Mouse (Mus musculus): ENCODE measurements around the gene Tspo.
A peak's percentile ranks its signal among the peaks of the same experiment; 100 is the strongest.

Tspo gene

DNA sequence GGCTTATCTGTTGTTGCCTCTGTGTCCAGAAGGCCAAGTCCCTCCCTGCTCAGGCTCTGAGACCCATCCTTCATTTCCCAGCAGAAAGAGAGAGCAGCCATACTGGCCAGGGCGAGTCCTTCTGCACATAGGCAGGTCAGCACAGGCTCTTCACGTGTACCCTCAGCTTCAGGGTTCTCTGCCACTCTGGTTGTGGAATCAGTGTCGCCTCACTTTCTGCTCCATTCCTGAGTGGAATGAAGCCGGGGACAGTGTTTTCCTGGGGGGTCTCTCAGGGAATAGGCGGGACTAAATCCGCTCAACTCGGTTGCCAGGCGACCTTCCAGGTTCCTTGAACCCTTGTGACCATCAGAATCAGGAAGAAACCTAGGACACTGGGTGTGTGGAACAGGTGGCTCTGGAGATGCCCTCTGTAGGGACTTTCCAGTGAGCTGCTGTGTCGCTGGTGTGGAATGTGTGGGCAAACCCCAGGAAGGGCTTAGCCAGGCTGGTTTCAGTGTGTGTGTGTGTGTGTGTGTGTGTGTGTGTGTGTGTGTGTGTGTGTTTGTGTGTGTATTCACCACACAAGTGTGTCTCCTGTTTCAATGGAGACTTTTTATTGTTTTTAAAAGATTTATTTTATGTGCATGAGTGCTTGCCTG is 21.6 kb upstream of the Tspo start:
- DNase-seq (ENCODE audit: low spot score in 2 of 2) = no peak

DNA sequence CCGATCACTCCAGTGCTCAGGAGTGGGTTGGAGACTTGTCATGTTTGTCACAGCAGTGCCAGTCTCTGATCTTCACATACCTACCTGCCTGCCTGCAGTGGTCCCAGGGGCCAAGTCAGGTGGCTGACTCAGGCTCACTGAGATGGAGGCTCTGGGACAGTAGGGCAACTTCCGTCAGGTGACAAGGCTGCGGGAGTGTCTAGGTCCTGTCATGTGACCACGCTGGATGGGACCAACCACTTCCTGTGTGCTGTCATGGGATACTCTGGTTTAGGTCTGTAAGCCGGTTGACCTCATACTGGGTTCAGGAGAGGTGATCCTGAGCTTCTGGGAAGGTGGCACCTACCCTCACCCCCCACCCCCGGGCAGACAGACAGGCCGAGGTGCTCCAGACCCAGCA is 17.4 kb upstream of the Tspo start:
- no peak for DNase-seq (ENCODE audit: low spot score in 2 of 2)

DNA sequence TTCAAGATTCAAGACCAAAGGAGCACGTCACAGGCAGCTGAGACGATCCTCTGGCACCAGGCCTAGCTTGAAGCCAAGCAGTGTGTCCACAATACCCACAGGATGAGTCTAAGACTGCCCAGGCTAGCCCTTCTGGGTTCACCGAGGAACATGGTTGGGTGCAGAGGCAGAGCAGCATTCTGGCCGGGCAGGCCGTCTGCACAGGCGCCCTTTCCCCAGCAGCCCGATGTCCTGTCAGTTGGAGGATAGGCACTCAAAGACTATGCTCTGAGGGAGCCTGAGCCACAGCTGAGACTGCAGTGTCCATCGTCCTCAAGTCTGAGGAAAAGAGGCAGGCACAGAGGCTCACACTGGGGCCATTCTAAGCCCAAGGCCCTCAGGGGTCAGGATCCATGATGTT is 16.2 kb upstream of the Tspo start:
- no peak for DNase-seq (ENCODE audit: low spot score in 2 of 2)

DNA sequence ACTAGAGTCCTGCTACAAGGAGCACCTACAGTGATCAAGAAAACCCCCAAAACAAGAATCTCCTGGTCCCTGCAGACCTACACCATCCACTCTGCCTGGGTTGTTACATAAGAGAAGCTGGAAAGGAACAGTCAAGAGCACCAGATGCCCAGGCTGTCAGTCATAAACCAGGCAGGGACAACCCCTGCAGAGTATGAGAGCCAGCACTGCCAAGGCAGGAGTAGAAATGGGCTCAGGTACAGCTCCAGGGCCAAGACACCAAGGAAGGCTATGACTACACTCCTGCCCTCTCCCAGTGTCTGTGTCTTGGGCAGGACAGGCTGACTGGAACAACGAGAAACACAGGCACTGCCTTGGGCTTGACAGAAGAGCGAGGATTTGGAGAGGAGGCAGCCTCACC is 13.3 kb upstream of the Tspo start:
- DNase-seq (ENCODE audit: low spot score in 2 of 2) = no peak

DNA sequence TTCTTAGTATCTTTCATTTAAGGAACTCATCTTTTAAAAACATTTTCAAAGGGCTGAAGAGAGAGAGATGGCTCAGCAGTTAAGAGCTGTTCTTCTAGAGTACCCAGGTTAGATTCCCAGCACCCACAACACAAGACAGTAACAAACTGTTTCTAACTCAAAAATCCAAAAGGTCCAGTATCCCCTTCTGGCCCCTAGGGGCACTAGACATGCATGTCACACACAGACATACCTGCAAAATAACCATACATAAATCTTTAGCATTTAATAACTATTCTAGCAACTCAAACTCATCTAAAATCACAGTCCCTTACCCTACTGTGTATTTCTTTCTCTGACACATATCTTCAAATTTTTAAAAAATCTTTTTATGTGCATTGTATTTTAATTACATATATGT is 9.6 kb upstream of the Tspo start:
- DNase-seq (ENCODE audit: low spot score in 2 of 2) = no peak

DNA sequence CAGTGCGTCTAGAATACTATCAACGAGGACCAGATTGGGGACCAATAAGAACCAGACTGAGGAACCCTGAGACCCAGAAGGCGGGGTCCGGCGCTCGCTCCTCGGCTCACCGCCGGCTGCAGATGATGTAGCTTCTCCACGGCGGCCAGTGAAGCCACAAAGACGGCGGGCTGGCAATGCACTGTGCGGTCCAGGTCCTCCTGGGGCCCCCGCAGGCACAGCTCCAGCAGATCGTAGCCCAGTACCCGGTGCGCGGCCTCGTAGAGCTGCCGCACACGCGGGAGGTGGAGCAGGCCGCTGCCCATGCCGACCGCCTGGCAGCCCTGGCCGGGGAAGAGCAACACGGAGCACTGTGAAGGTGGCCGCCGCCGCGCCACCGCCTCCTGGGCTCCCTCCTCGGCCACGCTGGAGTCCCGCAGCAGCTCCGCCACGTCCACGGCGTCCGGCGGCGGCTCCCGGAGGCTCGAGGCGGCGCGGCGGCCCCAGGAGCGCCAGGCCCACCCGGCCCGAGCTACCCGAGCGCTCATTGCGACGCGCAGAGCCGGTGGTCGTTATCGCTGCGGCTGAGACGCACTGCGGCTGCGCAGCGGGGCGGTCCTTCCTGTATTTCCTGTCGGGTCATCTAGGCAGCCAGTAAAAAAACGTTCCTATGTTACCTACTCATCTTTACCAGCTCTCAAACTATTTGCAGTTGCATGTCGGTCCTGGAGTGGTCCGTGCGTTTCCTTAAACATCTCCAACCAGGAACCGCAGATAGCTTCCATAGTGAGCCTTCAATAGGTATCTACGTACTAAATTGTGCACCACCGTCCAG is 8.0 kb upstream of the Tspo start:
- peak; percentile 85 to 90 for DNase-seq (ENCODE audit: low spot score in 2 of 2)

DNA sequence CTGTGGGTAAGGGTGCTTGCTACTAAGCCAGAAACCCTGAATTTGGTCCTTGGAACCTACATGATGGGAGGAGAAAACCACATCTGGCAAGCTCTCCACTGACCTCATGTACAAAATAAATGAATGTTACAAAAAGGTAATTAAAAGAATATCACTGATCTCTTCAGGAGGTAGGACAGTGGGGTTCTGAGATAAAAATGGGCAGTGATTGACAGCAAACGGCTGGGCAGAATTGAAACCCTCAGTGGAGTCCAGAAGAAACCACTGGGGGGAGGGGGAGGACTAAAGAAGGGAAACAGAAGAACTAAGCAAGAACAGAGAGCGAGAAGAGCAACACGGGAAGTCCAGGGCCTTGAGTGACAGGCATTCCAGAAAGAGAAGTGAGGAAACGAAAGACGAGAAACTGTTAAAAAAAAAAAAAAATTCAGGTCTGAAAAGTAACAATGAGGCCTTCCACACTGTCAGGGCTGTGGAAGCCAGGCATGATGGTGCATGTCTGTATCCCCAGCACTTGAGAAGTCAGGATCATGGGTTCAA is 2.4 kb upstream of the Tspo start:
- no peak for DNase-seq (ENCODE audit: low spot score in 2 of 2)

DNA sequence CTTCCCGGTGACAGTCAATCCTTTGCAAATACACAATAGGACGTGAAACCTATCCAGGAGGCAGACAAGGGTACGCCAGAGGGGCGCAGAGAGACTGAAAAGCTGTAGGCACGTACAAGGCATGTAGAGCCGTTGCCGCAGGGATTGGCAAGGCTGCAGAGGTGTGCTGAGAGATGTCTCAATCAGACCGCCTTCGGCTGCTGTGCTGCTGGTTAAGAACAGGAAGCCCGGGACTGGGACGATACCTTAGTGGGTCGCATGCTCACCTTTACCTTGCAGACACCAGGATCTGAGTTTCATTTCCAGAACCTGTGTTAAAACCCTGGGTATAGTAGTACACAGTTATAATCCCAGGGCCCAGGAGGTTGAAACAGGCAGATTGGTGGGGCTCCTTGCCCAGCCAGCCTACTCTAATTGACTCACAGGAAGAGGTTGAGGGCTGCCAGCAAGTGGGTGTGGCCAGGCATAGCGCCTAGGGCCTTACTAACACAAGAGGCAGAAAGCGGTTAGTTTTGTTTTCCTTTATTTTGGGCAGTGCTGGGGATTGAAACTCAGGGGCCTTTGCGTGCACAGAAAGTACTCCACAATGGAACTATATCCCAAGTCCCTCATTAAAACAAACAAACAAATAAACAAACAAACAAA is 644 bp upstream of the Tspo start:
- DNase-seq (ENCODE audit: low spot score in 2 of 2) = peak; percentile 92 to 94

DNA sequence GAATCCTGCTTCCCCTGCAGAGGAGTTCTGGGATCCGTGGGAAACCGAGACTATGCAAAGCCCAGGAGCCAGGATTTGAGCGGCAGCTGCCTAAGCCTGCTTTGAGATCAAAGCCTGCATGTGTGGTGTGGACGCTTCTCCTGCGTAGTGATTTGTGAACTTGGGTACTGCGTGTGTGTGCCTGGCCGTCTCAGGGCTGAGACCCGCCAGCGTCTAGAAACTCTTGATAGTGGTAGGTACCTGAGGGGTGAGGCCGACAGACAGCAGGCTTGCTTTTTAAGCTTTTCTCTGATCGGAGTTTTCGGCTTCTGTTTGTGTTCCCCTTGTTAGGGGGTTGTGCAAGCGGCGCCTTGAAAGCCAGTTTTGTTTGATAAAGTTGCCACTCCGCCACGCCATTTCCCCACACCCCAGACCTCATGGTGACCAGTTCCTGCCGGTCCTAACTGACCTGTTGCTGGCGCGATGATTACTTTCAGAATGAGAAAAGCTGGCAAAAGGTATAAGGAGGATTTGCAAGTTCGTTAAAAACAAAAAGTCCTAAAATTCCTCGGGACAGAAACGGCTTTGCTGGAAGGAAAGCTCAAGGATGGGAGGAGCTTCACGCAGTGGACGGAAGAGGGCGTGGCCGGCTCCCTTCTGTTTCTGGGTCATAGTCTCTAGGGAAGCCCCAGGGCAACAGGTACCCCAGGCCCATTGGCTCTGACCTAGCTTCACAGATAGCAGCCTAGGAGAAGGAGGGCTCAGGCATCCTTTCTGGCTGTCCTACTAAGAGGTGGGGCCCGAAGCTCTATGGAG is 662 bp downstream of the Tspo start:
- DNase-seq (ENCODE audit: low spot score in 2 of 2) = peak; percentile 57 to 65

DNA sequence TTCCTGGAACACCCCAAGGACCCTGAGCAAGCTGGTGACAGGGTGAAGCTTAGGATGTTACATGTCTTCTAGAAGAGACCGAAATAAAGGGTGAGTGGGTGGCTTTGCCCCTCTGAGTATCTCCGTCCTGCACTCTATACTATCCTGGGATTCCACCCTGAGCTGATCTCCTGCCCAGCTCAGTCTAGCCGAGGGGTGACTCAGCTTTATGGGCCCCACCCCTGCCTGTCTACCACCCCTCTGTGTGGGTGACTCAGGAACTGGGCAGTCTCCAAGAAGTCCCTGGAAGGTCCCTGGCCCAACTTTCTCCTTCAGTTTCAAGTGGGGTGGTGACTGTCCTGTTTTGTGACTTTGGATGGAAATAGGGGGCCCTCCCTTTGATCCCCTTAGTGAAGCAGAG is 2.0 kb downstream of the Tspo start:
- DNase-seq (ENCODE audit: low spot score in 2 of 2) = peak; percentile 54 to 71

DNA sequence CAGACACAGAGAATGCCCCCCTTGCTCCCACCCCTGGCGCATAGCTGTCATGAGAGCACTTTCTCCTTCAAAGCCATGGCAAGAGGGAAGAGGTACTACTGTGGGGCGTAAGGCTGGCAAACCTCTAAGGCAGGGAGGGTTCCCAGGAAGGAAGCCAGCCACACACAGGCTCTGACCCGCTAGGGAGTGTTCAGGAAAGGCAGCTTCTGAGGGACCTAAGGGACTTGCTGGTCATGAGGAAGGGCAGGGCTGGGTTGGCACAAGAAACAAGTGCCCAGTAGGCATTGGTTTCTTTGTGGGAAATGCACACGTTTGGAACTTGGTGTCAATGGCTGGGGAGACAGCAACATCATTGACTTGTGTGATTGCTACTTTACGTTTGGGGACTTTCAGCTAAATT is 2.6 kb downstream of the Tspo start:
- no peak for DNase-seq (ENCODE audit: low spot score in 2 of 2)

DNA sequence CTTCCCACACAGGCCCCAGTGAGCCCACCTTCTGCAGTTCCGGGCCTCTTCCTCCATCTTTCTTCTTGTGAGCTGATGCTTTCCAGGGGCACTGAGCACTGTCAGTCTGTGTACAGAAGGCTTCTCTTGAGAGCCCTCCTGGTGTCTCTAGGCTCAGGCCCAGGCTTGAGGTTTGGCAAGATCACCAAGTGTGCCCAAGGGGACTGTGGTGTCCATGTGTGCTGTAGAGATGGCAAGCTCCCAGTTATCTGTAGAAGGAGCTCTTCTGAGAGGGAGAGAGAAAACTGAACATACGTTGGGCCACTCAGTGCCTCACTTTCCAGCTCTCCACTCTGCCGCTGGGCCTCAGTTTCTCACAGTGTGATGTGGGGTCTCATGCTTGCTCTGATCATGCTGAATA is 4.3 kb downstream of the Tspo start:
- no peak for DNase-seq (ENCODE audit: low spot score in 2 of 2)

DNA sequence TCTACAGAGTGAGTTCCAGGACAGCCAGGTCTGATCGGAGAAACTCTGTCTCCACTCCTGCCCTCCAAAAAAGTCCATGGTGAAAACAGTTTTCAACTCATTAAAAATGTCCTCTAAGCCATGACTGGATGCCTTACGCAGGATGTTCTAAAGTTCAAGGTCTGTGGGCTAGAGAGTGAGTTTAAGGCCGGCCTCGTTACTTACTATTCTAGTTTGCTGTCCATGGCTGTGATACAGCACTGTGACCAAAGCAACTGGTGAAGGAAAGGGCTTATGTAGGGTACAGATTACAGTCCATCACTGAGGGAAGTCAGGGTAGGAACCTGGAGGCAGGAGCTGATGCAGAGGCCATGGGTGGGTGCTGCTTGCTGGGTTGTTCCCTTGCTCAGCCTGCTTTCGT is 5.2 kb downstream of the Tspo start:
- no peak for DNase-seq (ENCODE audit: low spot score in 2 of 2)

DNA sequence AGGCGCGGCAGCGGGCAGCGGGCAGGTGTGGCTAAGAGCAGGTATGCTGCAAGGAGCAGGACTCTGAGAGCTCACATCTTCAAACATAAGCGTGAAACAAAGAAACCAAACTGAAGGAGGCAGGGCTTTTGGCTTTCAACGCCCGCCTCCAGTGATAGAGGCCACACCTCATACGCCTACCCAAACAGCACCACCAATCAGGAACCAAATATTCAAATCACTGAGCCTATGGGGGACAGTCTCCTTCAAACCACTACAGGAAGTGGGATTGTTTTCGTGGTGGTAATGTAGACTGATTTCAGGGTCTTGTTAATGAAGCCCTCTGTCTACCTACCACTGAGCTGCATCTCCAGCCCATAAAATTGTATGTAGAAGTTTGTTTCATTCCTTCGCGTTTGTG is 6.3 kb downstream of the Tspo start:
- DNase-seq (ENCODE audit: low spot score in 2 of 2) = no peak

DNA sequence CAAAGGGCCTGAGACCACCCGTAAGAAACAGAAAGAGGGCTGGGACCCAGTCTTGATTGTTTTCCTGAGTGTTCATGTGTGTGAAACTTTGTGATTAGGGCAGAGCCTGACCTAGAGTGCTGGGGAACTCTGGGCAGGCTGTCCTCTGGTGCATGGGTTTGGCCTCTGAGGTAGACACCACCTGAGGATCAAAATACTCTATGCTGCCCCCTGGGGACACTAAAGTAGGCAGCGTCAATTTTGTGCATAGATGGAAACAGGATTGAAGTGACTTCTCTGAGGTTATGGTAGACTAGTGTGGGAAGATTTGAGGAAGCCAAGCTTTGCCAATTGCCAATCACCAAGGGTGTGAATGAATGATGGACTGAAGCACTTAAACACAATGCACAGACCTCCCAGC is 7.2 kb downstream of the Tspo start:
- DNase-seq (ENCODE audit: low spot score in 2 of 2) = no peak

DNA sequence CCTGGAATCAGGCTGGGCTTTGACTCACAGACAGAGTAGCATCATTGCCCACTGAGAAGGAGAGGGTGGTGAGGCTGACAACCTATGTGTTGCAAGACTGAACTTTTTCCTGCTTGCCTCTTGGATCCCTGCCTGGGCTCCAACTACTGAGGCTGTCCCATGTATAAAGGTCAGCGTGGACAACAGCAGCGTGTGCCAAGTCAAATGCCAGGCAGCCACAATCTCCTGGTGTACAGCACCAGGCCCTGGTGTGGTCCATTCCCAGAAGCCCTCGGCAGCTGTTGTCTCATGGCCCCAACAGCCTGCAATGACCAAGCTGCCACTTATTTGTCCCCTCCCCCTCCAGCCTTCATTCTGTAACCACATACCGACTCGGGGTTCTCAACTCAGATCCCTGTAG is 8.2 kb downstream of the Tspo start:
- DNase-seq (ENCODE audit: low spot score in 2 of 2) = no peak

DNA sequence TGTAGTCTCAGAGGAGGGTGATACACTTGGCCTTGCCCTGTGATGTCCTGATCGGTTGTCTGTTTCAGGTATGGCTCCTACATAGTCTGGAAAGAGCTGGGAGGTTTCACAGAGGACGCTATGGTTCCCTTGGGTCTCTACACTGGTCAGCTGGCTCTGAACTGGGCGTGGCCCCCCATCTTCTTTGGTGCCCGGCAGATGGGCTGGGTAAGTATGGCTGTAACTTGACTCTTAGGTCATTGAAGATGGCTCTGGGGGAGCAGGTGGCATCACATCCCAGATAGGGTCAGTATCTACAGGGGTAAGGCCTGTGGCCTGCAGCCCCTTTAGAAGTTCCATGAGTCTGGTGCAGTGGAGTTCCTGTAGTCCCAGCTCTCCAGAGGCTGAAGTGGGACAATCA is 8.7 kb downstream of the Tspo start:
- no peak for DNase-seq (ENCODE audit: low spot score in 2 of 2)

DNA sequence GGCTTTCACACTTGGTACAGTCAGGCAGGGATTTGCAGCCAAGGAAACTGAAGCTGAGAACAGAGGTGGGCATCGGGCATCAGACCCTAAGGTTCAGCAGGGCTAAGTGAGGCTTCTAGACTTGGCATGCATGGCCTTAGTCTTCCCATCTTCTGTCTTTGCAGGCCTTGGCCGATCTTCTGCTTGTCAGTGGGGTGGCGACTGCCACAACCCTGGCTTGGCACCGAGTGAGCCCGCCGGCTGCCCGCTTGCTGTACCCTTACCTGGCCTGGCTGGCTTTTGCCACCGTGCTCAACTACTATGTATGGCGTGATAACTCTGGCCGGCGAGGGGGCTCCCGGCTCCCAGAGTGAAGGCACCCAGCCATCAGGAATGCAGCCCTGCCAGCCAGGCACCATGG is 10.2 kb downstream of the Tspo start:
- DNase-seq (ENCODE audit: low spot score in 2 of 2) = no peak

DNA sequence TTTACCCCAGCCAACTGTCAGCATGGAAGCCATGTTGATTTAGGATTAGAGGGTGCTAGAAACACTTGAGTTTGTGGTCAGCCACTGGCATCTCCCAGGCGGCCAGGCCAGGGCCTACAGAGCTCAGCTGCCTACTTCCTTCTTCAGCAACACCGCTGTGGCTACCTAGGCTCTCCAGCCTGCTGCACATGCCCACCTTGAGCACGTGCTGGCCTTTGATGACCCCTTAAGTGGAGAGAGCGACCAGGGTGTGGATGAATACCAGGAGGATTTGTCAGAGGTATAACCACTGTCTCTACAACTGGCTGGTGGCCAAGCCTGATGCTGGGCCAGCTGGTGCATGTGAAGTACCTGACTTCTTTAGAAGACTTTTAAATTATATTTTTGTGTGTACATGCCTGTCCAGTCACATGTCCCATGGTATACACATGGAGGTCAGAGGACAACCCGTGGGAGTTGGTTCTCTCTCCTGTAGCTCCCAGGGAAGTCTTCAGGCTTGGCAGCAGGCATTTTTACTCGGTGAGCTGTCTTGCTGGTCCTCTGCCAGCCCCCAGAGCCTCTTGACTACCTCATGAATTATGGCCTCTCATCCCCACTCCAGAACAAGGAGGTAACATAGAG is 11.4 kb downstream of the Tspo start:
- no peak for DNase-seq (ENCODE audit: low spot score in 2 of 2)

DNA sequence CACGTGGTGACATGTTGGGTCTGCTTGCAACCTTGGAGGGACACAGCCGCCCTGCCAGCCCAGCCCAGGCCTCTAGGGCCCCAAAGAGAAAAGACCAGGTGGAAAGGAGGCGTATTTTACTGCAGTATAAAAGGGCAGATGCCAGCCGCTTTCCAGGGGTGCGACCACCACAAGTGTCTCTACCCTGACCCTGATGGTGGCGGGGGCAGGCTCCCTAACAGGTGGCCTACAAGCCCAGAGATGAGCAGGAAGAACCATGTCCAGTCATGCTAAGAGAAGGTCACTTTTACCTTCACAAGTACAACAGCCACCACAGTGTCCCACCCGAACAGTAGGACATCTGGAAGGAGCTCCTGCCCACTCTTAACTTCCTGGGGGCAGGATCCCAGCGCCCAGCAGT is 12.2 kb downstream of the Tspo start:
- DNase-seq (ENCODE audit: low spot score in 2 of 2) = no peak

DNA sequence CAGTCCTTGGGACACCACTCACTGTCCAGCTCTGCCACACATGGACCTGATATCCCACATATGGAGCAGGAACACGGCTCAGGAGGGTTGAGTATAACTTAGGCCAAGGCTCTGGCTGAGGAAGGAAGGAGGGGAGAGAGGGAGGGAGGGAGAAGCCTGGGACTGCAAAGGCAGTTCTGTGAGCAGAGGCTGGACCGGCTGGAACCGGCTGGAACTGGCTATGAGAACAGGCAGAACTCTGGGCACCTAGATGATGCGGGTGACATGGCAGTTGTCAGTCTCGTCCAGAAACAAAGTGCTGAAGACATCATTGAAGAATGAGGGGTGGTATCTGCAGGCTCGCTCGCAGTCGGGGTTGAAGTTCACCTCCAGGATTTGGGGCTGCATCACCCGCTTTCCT is 13.3 kb downstream of the Tspo start:
- DNase-seq (ENCODE audit: low spot score in 2 of 2) = no peak

DNA sequence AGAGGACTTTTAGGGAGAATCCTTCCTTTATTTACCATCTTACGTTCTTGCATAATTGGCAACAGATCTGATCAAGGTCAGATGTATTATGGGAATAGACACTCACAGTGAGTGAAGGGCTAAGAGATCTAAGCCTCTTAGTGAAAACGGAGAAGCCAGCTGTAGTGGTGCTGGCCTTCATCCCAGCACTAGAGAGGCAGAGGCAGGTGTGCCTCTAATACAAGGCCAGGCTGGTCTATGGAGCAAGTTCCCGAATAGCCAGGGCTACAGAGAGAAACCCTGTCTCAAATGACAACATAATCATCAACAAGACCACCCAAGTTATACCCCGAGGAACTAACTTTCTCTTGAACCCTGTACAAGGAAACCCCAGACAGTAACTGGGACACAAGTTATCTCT is 19.5 kb downstream of the Tspo start:
- no peak for DNase-seq (ENCODE audit: low spot score in 2 of 2)

All from heart, adult 9 months (tissue).